Mouse (Mus musculus) spleen, embryonic (tissue): ENCODE data around the gene Pum3.
"Not testable (repeated sequence)": the region's sequence is repeated elsewhere in the genome, so short reads cannot be mapped to it uniquely, and the experiment has no call there.

Source experiments
- CTCF ChIA-PET: fragments of 350-600 bp; sonication (Branson Sonifier 250); formaldehyde crosslinking; loops from one replicate; lab custom pipeline; 2022; lab: Charles Lee

The Pum3 gene

GRCm38 (mm10) chr19:27394341-27394990 lies 35.2 kb downstream of the Pum3 start:
- CTCF ChIA-PET = no interaction called here

GRCm38 (mm10) chr19:27392431-27392830 lies 37.2 kb downstream of the Pum3 start:
- CTCF ChIA-PET = no interaction called here

GRCm38 (mm10) chr19:27391344-27391743 lies 38.3 kb downstream of the Pum3 start:
- CTCF ChIA-PET = no interaction called here

DNA sequence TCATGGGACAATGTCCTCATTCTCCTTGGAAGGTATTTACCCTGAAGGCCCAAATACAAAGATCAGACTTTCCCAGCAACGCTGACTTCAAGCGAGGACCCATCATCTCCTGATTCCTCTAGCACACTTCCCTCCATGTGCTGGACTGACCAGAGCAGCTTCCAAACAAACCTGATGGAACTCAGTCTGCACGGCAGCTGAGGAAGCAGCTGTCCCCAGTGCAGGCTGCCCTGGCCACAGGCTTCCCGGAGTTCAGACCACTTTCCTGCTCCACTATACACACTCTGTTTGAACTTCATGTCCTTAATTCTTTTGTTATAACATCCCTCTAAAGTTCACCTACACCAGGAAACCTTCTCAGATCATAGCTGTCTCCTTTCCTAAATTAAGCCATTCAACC lies 40.1 kb downstream of the Pum3 start:
- CTCF ChIA-PET = not testable (repeated sequence)

DNA sequence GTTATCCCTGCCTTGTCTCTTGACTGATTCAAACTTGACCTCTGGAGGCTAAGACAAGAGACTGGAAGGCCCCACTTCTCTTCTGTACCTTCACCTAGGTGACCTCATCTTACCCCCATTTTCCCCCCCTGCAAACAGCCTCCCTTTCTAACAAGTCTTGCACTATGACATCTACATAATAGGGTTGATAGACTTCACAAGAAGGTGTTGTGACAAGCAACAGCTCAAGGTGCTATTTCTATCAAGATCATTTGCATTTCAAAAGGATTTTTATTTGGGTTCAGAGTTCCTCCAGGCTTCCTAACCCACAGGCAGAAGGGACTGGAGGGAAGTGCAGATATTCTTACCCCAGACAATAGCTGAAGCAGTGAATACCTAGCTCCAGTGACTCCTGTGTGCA lies 44.3 kb downstream of the Pum3 start:
- CTCF ChIA-PET = interaction anchor here (0.7 kb wide), 1 partner anchor 653 kb away, joined by 3 read pairs; no protein-coding TSS in a partner anchor

GRCm38 (mm10) chr19:27383266-27383665 lies 46.4 kb downstream of the Pum3 start:
- CTCF ChIA-PET = no interaction called here

DNA sequence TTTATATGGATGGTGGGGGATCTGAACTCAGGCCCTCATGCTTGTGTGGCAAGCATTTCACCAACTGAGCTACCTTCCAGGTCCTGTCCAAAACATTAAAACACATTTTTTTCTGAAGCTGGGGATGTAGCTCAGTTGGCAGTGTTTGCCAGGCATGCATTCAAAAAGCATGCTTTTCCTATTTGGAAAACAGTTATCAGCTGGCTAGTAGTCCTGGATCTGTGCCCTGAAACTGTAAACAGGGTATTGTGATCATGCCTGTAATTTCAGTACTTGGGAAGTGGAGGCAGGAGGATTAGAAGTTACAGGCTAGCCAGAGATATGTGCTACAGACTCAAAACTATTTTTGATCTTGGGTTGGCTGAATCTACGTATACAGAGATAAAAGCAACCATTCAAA lies 47.5 kb downstream of the Pum3 start:
- CTCF ChIA-PET = no interaction called here

- CTCF ChIA-PET = no interaction called here
Observed at GRCm38 (mm10) chr19:27379712-27380401, 49.8 kb downstream of the Pum3 start.

DNA sequence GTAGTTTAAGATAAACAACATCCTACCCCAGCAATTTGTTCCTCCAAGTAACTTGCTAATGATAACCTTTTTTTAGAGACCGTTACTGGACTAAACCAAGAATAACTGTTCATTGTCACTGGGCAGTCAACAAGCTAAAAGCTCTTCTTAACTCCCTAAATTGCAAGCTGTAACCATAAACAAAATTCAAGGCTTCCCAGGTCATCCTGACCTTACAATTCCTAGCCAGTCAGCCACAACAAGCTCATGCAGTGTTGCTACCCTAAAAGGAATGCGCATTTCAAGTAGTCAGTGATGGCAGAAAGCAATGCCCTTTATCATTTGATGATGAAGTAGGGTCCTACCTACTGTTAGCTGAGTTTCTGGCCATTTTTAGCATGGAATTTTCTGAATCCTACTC lies 58.8 kb downstream of the Pum3 start:
- CTCF ChIA-PET = no interaction called here

GRCm38 (mm10) chr19:27370174-27370573 lies 59.5 kb downstream of the Pum3 start:
- CTCF ChIA-PET = no interaction called here

GRCm38 (mm10) chr19:27369461-27370135 lies 60.0 kb downstream of the Pum3 start:
- CTCF ChIA-PET = no interaction called here

- CTCF ChIA-PET = interaction anchor here (0.8 kb wide), 1 partner anchor 1079 kb away, joined by 11 read pairs; no protein-coding TSS in a partner anchor
Observed at GRCm38 (mm10) chr19:27366113-27366746, 63.4 kb downstream of the Pum3 start.

DNA sequence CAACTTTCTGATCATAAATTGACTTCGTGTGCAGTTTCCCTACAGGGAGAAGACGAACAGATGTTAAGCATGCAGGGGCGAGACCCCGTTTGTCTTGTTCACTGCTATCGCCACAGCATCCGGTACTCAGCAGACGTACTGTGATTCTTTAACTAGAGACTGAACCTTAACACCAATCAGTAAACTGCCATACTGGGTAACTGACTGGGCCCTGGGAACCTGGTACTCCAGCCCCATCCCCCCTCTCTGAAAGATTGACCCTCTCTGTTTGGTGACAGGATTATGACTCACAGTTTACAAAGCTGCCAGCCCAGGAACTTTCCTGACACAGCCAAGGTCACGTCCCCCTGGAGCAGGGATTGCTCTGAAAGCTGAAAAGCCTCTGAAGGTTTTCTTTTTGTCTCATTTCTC lies 65.1 kb downstream of the Pum3 start:
- CTCF ChIA-PET = interaction anchor here (0.6 kb wide), 1 partner anchor 10 kb away, joined by 5 read pairs; no protein-coding TSS in a partner anchor

DNA sequence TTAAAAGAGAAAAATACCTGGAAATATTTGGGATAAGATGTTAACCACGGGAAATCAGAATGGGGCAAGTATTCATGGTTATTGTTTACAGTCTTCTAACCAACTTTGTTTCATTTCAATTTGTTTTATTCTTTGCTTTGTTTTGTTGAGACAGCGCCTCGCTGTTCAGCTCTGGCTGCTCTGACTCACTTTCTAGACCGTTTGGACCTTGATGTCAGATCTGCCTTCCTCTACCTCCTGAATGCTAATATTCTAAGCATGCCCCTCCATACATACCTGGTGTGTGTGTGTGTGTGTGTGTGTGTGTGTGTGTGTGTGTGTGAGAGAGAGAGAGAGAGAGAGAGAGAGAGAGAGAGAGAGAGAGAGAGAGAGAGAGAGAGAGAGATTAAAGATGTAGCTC lies 65.7 kb downstream of the Pum3 start:
- CTCF ChIA-PET = no interaction called here

DNA sequence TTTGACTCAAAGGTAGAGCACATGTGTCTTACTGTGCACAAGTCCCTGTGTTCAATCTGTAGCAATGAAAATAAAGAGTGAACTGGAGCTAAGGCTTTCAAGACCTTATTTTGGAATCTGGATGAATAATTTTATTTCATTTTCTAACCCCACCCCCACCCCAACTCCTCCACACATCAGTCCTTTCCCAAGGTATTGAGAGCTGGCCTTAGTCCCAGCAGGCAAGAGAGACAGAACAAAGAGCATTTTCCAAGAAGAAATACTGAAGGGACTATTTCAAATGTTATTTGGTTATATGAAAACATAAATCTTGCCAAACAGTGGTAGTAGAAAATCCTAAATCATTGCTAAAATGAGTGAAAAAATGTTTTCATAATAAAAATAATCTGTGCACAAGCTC lies 69.2 kb downstream of the Pum3 start:
- CTCF ChIA-PET = no interaction called here

DNA sequence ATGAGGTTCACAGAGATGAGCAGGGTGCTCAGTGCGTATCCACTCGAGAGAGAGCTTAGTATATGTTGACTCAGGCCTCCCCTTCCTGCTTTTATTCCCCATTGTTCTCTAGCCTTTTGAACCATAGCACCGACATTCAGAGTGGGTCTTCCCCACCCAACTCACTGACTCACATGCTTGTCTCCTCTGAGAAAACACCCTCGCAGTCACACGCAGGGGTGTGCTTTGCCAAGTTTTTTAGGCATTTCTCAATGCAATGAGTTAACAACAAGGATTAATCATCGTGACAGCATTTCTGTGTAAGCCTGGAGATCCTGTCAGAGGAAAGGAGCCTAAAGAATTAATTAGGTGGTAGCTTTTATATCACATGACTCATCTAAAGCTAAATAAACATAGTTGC lies 77.9 kb downstream of the Pum3 start:
- CTCF ChIA-PET = interaction anchor here (0.7 kb wide), 1 partner anchor 12 kb away, joined by 3 read pairs; no protein-coding TSS in a partner anchor

- CTCF ChIA-PET = no interaction called here
Observed at GRCm38 (mm10) chr19:27346501-27346900, 83.1 kb downstream of the Pum3 start.
